Mouse (Mus musculus): Measurements from ENCODE around the gene Abca1. TPM values are rescaled to one million over a fixed set of nuclear protein-coding genes. Genes with fewer than 3 reads are reported as not detected.

Abca1 gene
- polyA plus RNA-seq, 1 experiment from 2014 or later = 5.6 TPM

DNA sequence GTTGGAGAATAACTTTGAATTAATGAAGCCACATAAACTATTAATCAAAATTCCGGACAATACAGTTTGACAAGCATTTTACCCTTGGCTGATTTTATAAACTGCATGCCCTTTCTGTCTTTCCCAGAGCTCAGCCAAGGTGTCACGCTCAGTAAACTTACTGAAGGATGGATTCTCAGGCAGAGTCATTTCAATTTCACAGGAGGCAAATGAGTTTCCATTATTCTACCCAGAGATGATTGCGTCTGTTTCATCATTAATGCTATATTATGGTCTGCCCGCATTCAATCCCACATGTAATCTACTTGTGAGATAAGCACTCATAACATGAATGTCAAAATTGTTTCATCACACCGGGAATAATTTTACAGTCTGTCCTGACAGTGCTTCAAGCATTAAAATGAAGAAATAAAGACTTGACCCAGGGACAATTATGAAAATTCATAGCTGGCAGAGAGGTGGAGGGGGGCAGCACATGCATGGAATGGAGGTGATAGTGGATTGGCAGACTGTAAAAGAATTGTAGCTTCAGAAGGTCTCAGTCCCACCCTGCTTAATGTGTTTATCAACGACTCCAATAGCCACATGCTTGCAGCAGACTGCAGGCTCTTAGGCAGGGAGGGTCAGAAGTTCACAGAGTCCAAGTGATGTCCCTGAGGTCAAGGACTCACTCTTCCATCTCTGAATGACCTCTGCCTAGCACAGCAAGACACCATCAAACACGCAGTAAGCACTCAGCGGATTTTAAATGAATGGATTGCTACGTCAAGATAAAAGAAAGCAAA lies 113.3 kb downstream of the Abca1 start:
- 81% methylated on average over 9 of the region's 9 CpGs for WGBS
- ATAC-seq (replicated peaks; ENCODE audit: low FRiP score) (no peak), DNase-seq (ENCODE audit: low spot score) (no peak)

DNA sequence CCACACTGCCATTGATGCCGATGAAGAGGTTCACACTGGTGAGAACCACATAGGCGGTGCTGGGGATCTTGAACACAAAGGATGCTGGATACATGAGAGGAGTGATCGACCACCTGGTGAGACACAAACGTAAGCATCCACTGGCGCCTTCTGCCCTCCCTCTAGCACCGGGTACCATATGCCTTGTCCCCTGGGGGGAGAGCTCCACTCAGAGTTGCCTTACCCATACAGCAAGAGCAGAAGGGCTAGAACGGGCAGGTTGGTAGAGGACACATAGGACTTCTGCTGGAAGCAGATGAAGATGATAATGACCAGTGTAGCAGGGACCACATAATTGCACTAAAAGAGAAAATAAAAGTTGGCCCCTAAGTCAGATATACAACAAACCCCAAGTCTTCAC lies 113.9 kb downstream of the Abca1 start:
- H3K27me3 ChIP-seq (ENCODE audit: control insufficient read depth, insufficient read depth, low read length) = no peaks in the 10 kb centered on the region
- H3K36me3 ChIP-seq (ENCODE audit: control insufficient read depth, insufficient read depth, low read length) = no peaks in the 10 kb centered on the region
- no peak overlapping the region for H3K4me2 ChIP-seq (ENCODE audit: low read depth, low read length, severe bottlenecking)
- ATAC-seq (replicated peaks; ENCODE audit: low FRiP score) = no peak
- H3K4me3 ChIP-seq (ENCODE audit: low read depth, low read length) = no peak overlapping the region
- H3K9ac ChIP-seq (ENCODE audit: low read length) = no peak overlapping the region
- 85% methylated on average over 7 of the region's 7 CpGs for whole genome bisulfite sequencing
- H3K27ac ChIP-seq (ENCODE audit: low read depth, low read length) = no peak overlapping the region
- DNase-seq (ENCODE audit: low spot score) = no peak
- H3K9me3 ChIP-seq (ENCODE audit: control insufficient read depth, low read length) = no peaks in the 10 kb centered on the region
- no peaks in the 10 kb centered on the region for H3K4me1 ChIP-seq (replicated peaks; ENCODE audit: control insufficient read depth, insufficient read depth, low read length)

More for the DNA sequence above, 113.3 kb downstream of the Abca1 start:
- Histone ChIP-seq H3K27me3 (ENCODE audit: control insufficient read depth, insufficient read depth, low read length) (no peaks in the 10 kb centered on the region), H3K36me3 (ENCODE audit: control insufficient read depth, insufficient read depth, low read length) (no peaks in the 10 kb centered on the region), H3K4me3 (ENCODE audit: low read depth, low read length) (no peak overlapping the region), H3K9ac (ENCODE audit: low read length) (no peak overlapping the region), H3K9me3 (ENCODE audit: control insufficient read depth, low read length) (no peaks in the 10 kb centered on the region), H3K27ac (ENCODE audit: low read depth, low read length) (no peak overlapping the region), H3K4me2 (ENCODE audit: low read depth, low read length, severe bottlenecking) (no peak overlapping the region), H3K4me1 (replicated peaks; ENCODE audit: control insufficient read depth, insufficient read depth, low read length) (no peaks in the 10 kb centered on the region)

- Histone ChIP-seq H3K27me3 (ENCODE audit: control insufficient read depth, insufficient read depth, low read length) (no peaks in the 10 kb centered on the region), H3K4me3 (ENCODE audit: low read depth, low read length) (no peak overlapping the region), H3K36me3 (ENCODE audit: control insufficient read depth, insufficient read depth, low read length) (no peaks in the 10 kb centered on the region), H3K9ac (ENCODE audit: low read length) (no peak overlapping the region), H3K4me1 (replicated peaks; ENCODE audit: control insufficient read depth, insufficient read depth, low read length) (no peaks in the 10 kb centered on the region), H3K27ac (ENCODE audit: low read depth, low read length) (no peak overlapping the region), H3K9me3 (ENCODE audit: control insufficient read depth, low read length) (no peaks in the 10 kb centered on the region), H3K4me2 (ENCODE audit: low read depth, low read length, severe bottlenecking) (no peak overlapping the region)
- ATAC-seq (replicated peaks; ENCODE audit: low FRiP score) (no peak), DNase-seq (ENCODE audit: low spot score) (no peak)
- 93% methylated on average over 8 of the region's 8 CpGs for WGBS
These were observed 115.9 kb downstream of the Abca1 start for GRCm38 (mm10) chr4:53043819-53044218.

- no peak for DNase-seq (ENCODE audit: low spot score)
- H3K4me1 ChIP-seq (replicated peaks; ENCODE audit: control insufficient read depth, insufficient read depth, low read length) = no peaks in the 10 kb centered on the region
- WGBS = 47% methylated on average over 8 of the region's 8 CpGs
- no peaks in the 10 kb centered on the region for H3K9me3 ChIP-seq (ENCODE audit: control insufficient read depth, low read length)
- H3K9ac ChIP-seq (ENCODE audit: low read length) = no peak overlapping the region
- H3K36me3 ChIP-seq (ENCODE audit: control insufficient read depth, insufficient read depth, low read length) = no peaks in the 10 kb centered on the region
- H3K4me2 ChIP-seq (ENCODE audit: low read depth, low read length, severe bottlenecking) = no peak overlapping the region
- H3K27me3 ChIP-seq (ENCODE audit: control insufficient read depth, insufficient read depth, low read length) = no peaks in the 10 kb centered on the region
- no peak overlapping the region for H3K27ac ChIP-seq (ENCODE audit: low read depth, low read length)
- no peak overlapping the region for H3K4me3 ChIP-seq (ENCODE audit: low read depth, low read length)
- no peak for ATAC-seq (replicated peaks; ENCODE audit: low FRiP score)
These were observed 129.3 kb downstream of the Abca1 start for GRCm38 (mm10) chr4:53030326-53030948.

GRCm38 (mm10) chr4:53027811-53028210 lies 131.9 kb downstream of the Abca1 start:
- no peak for ATAC-seq (replicated peaks; ENCODE audit: low FRiP score)
- Histone ChIP-seq H3K36me3 (ENCODE audit: control insufficient read depth, insufficient read depth, low read length) (no peaks in the 10 kb centered on the region), H3K27ac (ENCODE audit: low read depth, low read length) (no peak overlapping the region), H3K9me3 (ENCODE audit: control insufficient read depth, low read length) (no peaks in the 10 kb centered on the region), H3K27me3 (ENCODE audit: control insufficient read depth, insufficient read depth, low read length) (no peaks in the 10 kb centered on the region), H3K9ac (ENCODE audit: low read length) (no peak overlapping the region), H3K4me1 (replicated peaks; ENCODE audit: control insufficient read depth, insufficient read depth, low read length) (no peaks in the 10 kb centered on the region), H3K4me2 (ENCODE audit: low read depth, low read length, severe bottlenecking) (no peak overlapping the region), H3K4me3 (ENCODE audit: low read depth, low read length) (no peak overlapping the region)
- no peak for DNase-seq (ENCODE audit: low spot score)
- WGBS = 83% methylated on average over 3 of the region's 3 CpGs

GRCm38 (mm10) chr4:53024397-53024796 lies 135.3 kb downstream of the Abca1 start:
- no peaks in the 10 kb centered on the region for H3K4me1 ChIP-seq (replicated peaks; ENCODE audit: control insufficient read depth, insufficient read depth, low read length)
- H3K27ac ChIP-seq (ENCODE audit: low read depth, low read length) = no peak overlapping the region
- H3K4me2 ChIP-seq (ENCODE audit: low read depth, low read length, severe bottlenecking) = no peak overlapping the region
- no peak overlapping the region for H3K9ac ChIP-seq (ENCODE audit: low read length)
- H3K36me3 ChIP-seq (ENCODE audit: control insufficient read depth, insufficient read depth, low read length) = peaks cover 3% of the 10 kb centered on the region; the same call in 1 of the 2 replicates
- ATAC-seq (replicated peaks; ENCODE audit: low FRiP score) (no peak), DNase-seq (ENCODE audit: low spot score) (no peak)
- 88% methylated on average over 4 of the region's 4 CpGs for WGBS
- no peak overlapping the region for H3K4me3 ChIP-seq (ENCODE audit: low read depth, low read length)
- no peaks in the 10 kb centered on the region for H3K27me3 ChIP-seq (ENCODE audit: control insufficient read depth, insufficient read depth, low read length)
- no peaks in the 10 kb centered on the region for H3K9me3 ChIP-seq (ENCODE audit: control insufficient read depth, low read length)

GRCm38 (mm10) chr4:53023189-53023925 lies 136.3 kb downstream of the Abca1 start:
- H3K4me1 ChIP-seq (replicated peaks; ENCODE audit: control insufficient read depth, insufficient read depth, low read length) = no peaks in the 10 kb centered on the region
- ATAC-seq (replicated peaks; ENCODE audit: low FRiP score) (no peak), DNase-seq (ENCODE audit: low spot score) (no peak)
- H3K27me3 ChIP-seq (ENCODE audit: control insufficient read depth, insufficient read depth, low read length) = no peaks in the 10 kb centered on the region
- H3K4me2 ChIP-seq (ENCODE audit: low read depth, low read length, severe bottlenecking) = no peak overlapping the region
- no peak overlapping the region for H3K27ac ChIP-seq (ENCODE audit: low read depth, low read length)
- H3K9ac ChIP-seq (ENCODE audit: low read length) = no peak overlapping the region
- WGBS = 95% methylated on average over 14 of the region's 14 CpGs
- H3K36me3 ChIP-seq (ENCODE audit: control insufficient read depth, insufficient read depth, low read length) = peaks cover 5% of the 10 kb centered on the region; the same call in 1 of the 2 replicates
- no peak overlapping the region for H3K4me3 ChIP-seq (ENCODE audit: low read depth, low read length)
- no peaks in the 10 kb centered on the region for H3K9me3 ChIP-seq (ENCODE audit: control insufficient read depth, low read length)

DNA sequence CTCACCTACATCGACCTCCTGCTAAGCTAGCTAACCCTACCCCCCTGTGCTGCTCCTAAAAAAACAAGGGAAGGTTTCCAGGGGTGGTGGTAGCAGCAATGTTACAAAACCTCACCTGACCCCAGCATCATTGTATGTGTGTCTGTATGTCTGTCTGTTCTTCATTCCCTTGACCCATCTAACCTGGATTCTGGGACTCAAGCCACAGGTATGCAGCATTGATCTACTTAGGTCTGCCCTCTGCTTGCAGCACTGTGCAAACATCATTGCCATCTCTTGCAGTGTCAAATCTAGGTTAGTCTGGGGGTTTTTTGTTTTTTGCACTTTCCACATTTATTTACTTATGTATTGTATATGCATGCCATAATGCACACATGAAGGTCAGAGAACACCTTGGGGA lies 141.3 kb downstream of the Abca1 start:
- Histone ChIP-seq H3K36me3 (ENCODE audit: control insufficient read depth, insufficient read depth, low read length) (peaks cover 24% of the 10 kb centered on the region; the same call in 1 of the 2 replicates), H3K4me1 (replicated peaks; ENCODE audit: control insufficient read depth, insufficient read depth, low read length) (no peaks in the 10 kb centered on the region), H3K27me3 (ENCODE audit: control insufficient read depth, insufficient read depth, low read length) (no peaks in the 10 kb centered on the region), H3K9me3 (ENCODE audit: control insufficient read depth, low read length) (no peaks in the 10 kb centered on the region; the same call in 1 of the 2 replicates), H3K9ac (ENCODE audit: low read length) (no peak overlapping the region), H3K27ac (ENCODE audit: low read depth, low read length) (no peak overlapping the region), H3K4me2 (ENCODE audit: low read depth, low read length, severe bottlenecking) (no peak overlapping the region), H3K4me3 (ENCODE audit: low read depth, low read length) (no peak overlapping the region)
- no peak for ATAC-seq (replicated peaks; ENCODE audit: low FRiP score)
- WGBS = 92% methylated on average over 1 of the region's 1 CpGs
- DNase-seq (ENCODE audit: low spot score) = no peak

Data from forebrain, embryonic 11.5 days (tissue).